Mouse (Mus musculus): ENCODE measurements around the gene Napepld. TPM values are rescaled to one million over a fixed set of nuclear protein-coding genes. Genes with fewer than 3 reads are reported as not detected.

Napepld gene
- polyA plus RNA-seq, 1 experiment from 2014 or later: 10.2 TPM

GRCm38 (mm10) chr5:21658623-21659395 is 42.4 kb downstream of the Napepld start:
- no peaks in the 10 kb centered on the region for H3K27me3 ChIP-seq
- peaks cover 80% of the 10 kb centered on the region for H3K36me3 ChIP-seq
- no peaks in the 10 kb centered on the region for H3K9me3 ChIP-seq
- H3K4me1 ChIP-seq: peaks cover 4% of the 10 kb centered on the region; the same call in 1 of the 2 replicates
- 0 out of 2 replicates have a peak overlapping the region, but pooled peaks have one; percentile 42 for H3K27ac ChIP-seq (replicated peaks)
- WGBS: 56% methylated on average over 11 of the region's 11 CpGs
- ATAC-seq (ENCODE audit: low FRiP score, low read depth): peak; percentile 80
- no peak overlapping the region for H3K9ac ChIP-seq (replicated peaks)
- H3K4me2 ChIP-seq (replicated peaks): no peak overlapping the region
- H3K4me3 ChIP-seq: no peak overlapping the region

GRCm38 (mm10) chr5:21658038-21658437 is 43.2 kb downstream of the Napepld start:
- ATAC-seq (ENCODE audit: low FRiP score, low read depth): no peak
- no peaks in the 10 kb centered on the region for H3K9me3 ChIP-seq
- H3K27ac ChIP-seq (replicated peaks): no peak overlapping the region
- H3K4me2 ChIP-seq (replicated peaks): no peak overlapping the region
- 94% methylated on average over 6 of the region's 6 CpGs for WGBS
- H3K4me1 ChIP-seq: peaks cover 4% of the 10 kb centered on the region; the same call in 1 of the 2 replicates
- H3K36me3 ChIP-seq: peaks cover 79% of the 10 kb centered on the region
- H3K9ac ChIP-seq (replicated peaks): no peak overlapping the region
- H3K27me3 ChIP-seq: no peaks in the 10 kb centered on the region
- no peak overlapping the region for H3K4me3 ChIP-seq

DNA sequence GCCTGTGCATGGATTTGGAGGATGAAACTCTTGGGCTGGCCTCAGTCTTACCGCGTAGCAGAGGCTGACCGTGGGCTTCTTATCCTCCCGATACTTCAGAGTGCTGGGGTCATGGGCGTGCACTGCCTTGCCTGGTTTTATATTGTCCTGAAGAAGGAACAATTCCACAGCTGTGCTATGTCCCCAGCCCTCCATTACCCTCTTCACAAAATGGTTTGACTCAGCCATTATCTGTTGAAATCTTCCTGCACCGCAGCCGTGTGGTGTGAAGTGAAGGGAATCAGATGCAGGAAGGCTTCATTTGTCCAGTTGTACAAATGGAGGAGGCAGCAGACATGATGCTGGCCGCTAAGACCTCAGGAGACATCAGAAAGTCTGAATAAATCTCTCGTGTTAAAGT is 44.3 kb downstream of the Napepld start:
- H3K27ac ChIP-seq (replicated peaks): no peak overlapping the region
- H3K4me1 ChIP-seq: peaks cover 4% of the 10 kb centered on the region; the same call in 1 of the 2 replicates
- no peak overlapping the region for H3K9ac ChIP-seq (replicated peaks)
- WGBS: 93% methylated on average over 9 of the region's 9 CpGs
- H3K9me3 ChIP-seq: no peaks in the 10 kb centered on the region
- H3K4me3 ChIP-seq: no peak overlapping the region
- no peaks in the 10 kb centered on the region for H3K27me3 ChIP-seq
- no peak overlapping the region for H3K4me2 ChIP-seq (replicated peaks)
- no peak for ATAC-seq (ENCODE audit: low FRiP score, low read depth)
- peaks cover 79% of the 10 kb centered on the region for H3K36me3 ChIP-seq

- Histone ChIP-seq H3K27ac (replicated peaks) (no peak overlapping the region), H3K4me3 (no peak overlapping the region), H3K4me1 (peaks cover 5% of the 10 kb centered on the region), H3K9ac (replicated peaks) (no peak overlapping the region), H3K36me3 (peaks cover 70% of the 10 kb centered on the region), H3K27me3 (no peaks in the 10 kb centered on the region), H3K4me2 (replicated peaks) (no peak overlapping the region), H3K9me3 (no peaks in the 10 kb centered on the region)
- WGBS: 94% methylated on average over 7 of the region's 7 CpGs
- ATAC-seq (ENCODE audit: low FRiP score, low read depth): no peak
These were observed 49.1 kb downstream of the Napepld start for GRCm38 (mm10) chr5:21651885-21652612.

DNA sequence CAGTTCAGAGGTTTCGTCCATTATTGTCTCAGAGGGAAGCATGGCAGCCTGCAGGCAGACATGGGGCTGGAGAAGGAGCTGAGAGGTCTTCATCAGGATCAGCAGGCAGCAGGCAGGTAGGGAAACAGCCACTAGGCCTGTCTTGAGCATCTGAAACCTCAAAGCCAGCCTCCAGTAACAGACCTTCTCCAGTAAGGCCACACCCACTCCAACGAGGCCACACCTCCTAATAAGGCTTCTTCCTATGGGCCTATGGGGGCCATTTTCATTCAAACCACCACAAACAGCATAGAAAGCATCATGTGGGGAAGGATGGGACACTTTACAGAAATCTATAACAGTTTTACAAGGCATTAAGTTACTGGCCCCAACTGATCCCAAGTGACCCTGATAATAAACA is 50.5 kb downstream of the Napepld start:
- Histone ChIP-seq H3K4me3 (no peak overlapping the region), H3K27me3 (no peaks in the 10 kb centered on the region), H3K9ac (replicated peaks) (no peak overlapping the region), H3K27ac (replicated peaks) (no peak overlapping the region), H3K9me3 (no peaks in the 10 kb centered on the region), H3K36me3 (peaks cover 63% of the 10 kb centered on the region), H3K4me2 (replicated peaks) (no peak overlapping the region), H3K4me1 (peaks cover 11% of the 10 kb centered on the region)
- ATAC-seq (ENCODE audit: low FRiP score, low read depth): no peak
- WGBS: 79% methylated on average over 2 of the region's 2 CpGs

GRCm38 (mm10) chr5:21646133-21646491 is 55.1 kb downstream of the Napepld start:
- WGBS: 0% methylated on average over 25 of the region's 25 CpGs
- Histone ChIP-seq H3K4me1 (peaks cover 17% of the 10 kb centered on the region), H3K9me3 (no peaks in the 10 kb centered on the region), H3K36me3 (peaks cover 31% of the 10 kb centered on the region), H3K27ac (replicated peaks) (peak overlapping the region; percentile 94), H3K4me3 (peak overlapping the region; percentile 89), H3K27me3 (peaks cover 12% of the 10 kb centered on the region), H3K9ac (replicated peaks) (peak overlapping the region; percentile 89), H3K4me2 (replicated peaks) (peak overlapping the region; percentile 74)
- no peak for ATAC-seq (ENCODE audit: low FRiP score, low read depth)

- Histone ChIP-seq H3K9me3 (no peaks in the 10 kb centered on the region), H3K4me2 (replicated peaks) (peak within 1 kb of the TSS; percentile 74), H3K36me3 (peaks cover 26% of the 10 kb centered on the region), H3K27ac (replicated peaks) (peak within 1 kb of the TSS; percentile 94), H3K4me1 (peaks cover 17% of the 10 kb centered on the region), H3K27me3 (peaks cover 12% of the 10 kb centered on the region), H3K9ac (replicated peaks) (peak within 1 kb of the TSS; percentile 89), H3K4me3 (peak within 1 kb of the TSS; percentile 89)
- peak; percentile 97 for ATAC-seq (ENCODE audit: low FRiP score, low read depth)
- WGBS: under 1% methylated on average over 39 of the region's 40 CpGs
These were observed 55.6 kb downstream of the Napepld start, which contains the start of the genes Fbxl13 and Armc10 for GRCm38 (mm10) chr5:21645439-21646132. Fbxl13 (minus strand) TSS chr5:21645634. Armc10 (plus strand) TSS chr5:21645813.

- peaks cover 20% of the 10 kb centered on the region for H3K36me3 ChIP-seq
- H3K27me3 ChIP-seq: peaks cover 12% of the 10 kb centered on the region
- WGBS: 13% methylated on average over 14 of the region's 14 CpGs
- peak overlapping the region; percentile 43 for H3K9ac ChIP-seq (replicated peaks)
- peak overlapping the region; percentile 74 for H3K4me2 ChIP-seq (replicated peaks)
- H3K4me3 ChIP-seq: peak overlapping the region; percentile 89
- H3K4me1 ChIP-seq: peaks cover 17% of the 10 kb centered on the region
- H3K9me3 ChIP-seq: no peaks in the 10 kb centered on the region
- ATAC-seq (ENCODE audit: low FRiP score, low read depth): no peak; the same call in 1 of the 2 replicates
- peak overlapping the region; percentile 94 for H3K27ac ChIP-seq (replicated peaks)
These were observed 56.2 kb downstream of the Napepld start for GRCm38 (mm10) chr5:21644891-21645438.

GRCm38 (mm10) chr5:21643606-21644005 is 57.6 kb downstream of the Napepld start:
- Histone ChIP-seq H3K36me3 (peaks cover 8% of the 10 kb centered on the region), H3K4me2 (replicated peaks) (no peak overlapping the region), H3K4me1 (peaks cover 17% of the 10 kb centered on the region), H3K27ac (replicated peaks) (no peak overlapping the region), H3K27me3 (peaks cover 12% of the 10 kb centered on the region), H3K9ac (replicated peaks) (no peak overlapping the region), H3K4me3 (no peak overlapping the region), H3K9me3 (no peaks in the 10 kb centered on the region)
- WGBS: 41% methylated on average over 1 of the region's 1 CpGs
- no peak for ATAC-seq (ENCODE audit: low FRiP score, low read depth)

DNA sequence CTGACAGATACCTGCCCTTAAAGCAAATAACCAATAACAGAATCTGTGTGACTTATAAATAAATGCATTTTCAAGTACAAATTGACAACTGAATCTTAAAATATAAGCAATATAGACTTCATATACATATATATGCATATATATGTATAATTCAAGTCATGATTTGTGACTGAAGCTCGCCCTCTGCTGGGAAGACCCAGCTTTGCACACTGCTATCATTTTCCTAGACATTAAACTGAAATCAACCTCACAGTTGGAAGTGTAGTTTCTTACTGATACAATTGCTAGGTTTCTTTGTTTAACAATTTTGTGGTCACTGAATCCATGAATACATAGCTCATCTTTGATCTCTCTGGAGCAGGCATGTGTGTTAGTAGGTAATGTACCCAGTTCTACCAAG is 60.2 kb downstream of the Napepld start:
- ATAC-seq (ENCODE audit: low FRiP score, low read depth): no peak
- peaks cover 12% of the 10 kb centered on the region for H3K27me3 ChIP-seq
- no peaks in the 10 kb centered on the region for H3K9me3 ChIP-seq
- H3K9ac ChIP-seq (replicated peaks): no peak overlapping the region
- peaks cover 6% of the 10 kb centered on the region for H3K4me1 ChIP-seq
- no peaks in the 10 kb centered on the region for H3K36me3 ChIP-seq
- H3K27ac ChIP-seq (replicated peaks): no peak overlapping the region
- no peak overlapping the region for H3K4me2 ChIP-seq (replicated peaks)
- WGBS: 3% methylated on average over 1 of the region's 1 CpGs
- H3K4me3 ChIP-seq: no peak overlapping the region

DNA sequence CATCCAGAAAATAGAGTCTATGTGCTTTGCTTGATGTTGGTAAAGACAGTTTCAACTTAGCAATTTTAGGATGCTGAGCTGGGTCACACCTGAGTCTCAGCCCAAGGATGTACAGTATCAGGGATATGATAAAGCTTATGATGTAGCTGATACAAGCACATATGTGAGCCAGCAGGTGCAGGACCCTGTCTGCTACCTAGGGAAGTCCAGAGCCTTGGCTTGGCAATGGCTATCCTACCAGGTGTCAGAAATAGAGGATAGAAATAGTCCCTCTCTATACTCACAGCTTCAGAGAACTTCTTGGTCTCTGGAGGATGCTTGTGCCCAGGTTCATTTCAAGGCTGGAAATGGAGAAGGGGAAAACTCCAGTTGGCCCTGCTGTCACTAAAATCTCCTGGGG is 75.3 kb downstream of the Napepld start:
- Histone ChIP-seq H3K9ac (replicated peaks) (no peak overlapping the region), H3K4me2 (replicated peaks) (no peak overlapping the region), H3K9me3 (no peaks in the 10 kb centered on the region), H3K36me3 (no peaks in the 10 kb centered on the region), H3K27ac (replicated peaks) (no peak overlapping the region), H3K4me3 (no peak overlapping the region), H3K4me1 (no peaks in the 10 kb centered on the region), H3K27me3 (no peaks in the 10 kb centered on the region)
- no peak for ATAC-seq (ENCODE audit: low FRiP score, low read depth)
